Mouse (Mus musculus) cortical plate, adult 2 months (tissue): ENCODE data around the gene Med27.

Experiments used
- CTCF ChIP-seq: fragments of 200-500 bp; IDR thresholded peaks from 2 replicates; pipeline ENCODE4 v1.5.1; 2011; ENCODE audit warnings: mild to moderate bottlenecking, control low read depth, low read length; ENCODE audit not compliant: insufficient read depth; ENCODE audit errors: extremely low read depth
- POLR2A ChIP-seq: fragments of 200-500 bp; IDR thresholded peaks from 2 replicates; pipeline ENCODE4 v1.6.1; 2011; ENCODE audit warnings: mild to moderate bottlenecking, low read length, control low read depth; ENCODE audit not compliant: insufficient read depth; ENCODE audit errors: extremely low read depth

DNA sequence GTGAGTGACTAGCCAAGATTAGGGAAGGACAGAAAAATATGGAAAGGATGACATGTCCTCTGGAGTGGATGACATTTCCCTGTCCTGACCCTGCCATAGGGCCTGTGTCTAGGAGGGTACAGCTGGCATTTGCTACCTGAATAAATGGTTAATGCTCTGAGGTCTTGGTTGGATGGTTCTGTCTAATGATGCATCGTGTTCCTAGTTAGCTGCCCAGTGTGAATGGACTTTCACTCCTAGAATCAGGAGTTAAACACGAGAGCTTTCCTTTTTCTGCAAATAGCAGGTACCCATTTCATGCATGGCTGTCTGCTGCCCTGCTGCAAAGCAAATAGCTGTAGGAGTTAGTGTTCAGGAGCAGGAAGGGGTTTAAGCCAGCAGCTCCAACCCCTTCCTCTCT lies 141.0 kb downstream of the Med27 start:
- TF ChIP-seq CTCF (no peak), POLR2A (no peak)
